Mouse (Mus musculus): ENCODE measurements around the gene Ppfia3. TPM values are rescaled to one million over a fixed set of nuclear protein-coding genes. Genes with fewer than 3 reads are reported as not detected.

Gene Ppfia3
- polyA plus RNA-seq, 1 experiment = not detected

- TF ChIP-seq POLR2A (IDR thresholded peaks at IDR 0.05; ENCODE audit: borderline replicate concordance, control insufficient read depth, low read depth, low read length) (no peak), CTCF (IDR thresholded peaks at IDR 0.05; ENCODE audit: control insufficient read depth, insufficient read depth, low read length) (peak; percentile 56)
- Histone ChIP-seq H3K27ac (ENCODE audit: control insufficient read depth, insufficient read depth, low read depth, low read length, poor library complexity) (no peak overlapping the region), H3K4me3 (replicated peaks; ENCODE audit: control insufficient read depth, low read depth, low read length) (no peak overlapping the region), H3K4me1 (ENCODE audit: control insufficient read depth, insufficient read depth, low read length) (peaks cover 2% of the 10 kb centered on the region; the same call in 1 of the 2 replicates)
- 20% methylated on average over 9 of the region's 9 CpGs for WGBS
These were observed 57.4 kb downstream of the Ppfia3 start for GRCm38 (mm10) chr7:45309455-45309854.

DNA sequence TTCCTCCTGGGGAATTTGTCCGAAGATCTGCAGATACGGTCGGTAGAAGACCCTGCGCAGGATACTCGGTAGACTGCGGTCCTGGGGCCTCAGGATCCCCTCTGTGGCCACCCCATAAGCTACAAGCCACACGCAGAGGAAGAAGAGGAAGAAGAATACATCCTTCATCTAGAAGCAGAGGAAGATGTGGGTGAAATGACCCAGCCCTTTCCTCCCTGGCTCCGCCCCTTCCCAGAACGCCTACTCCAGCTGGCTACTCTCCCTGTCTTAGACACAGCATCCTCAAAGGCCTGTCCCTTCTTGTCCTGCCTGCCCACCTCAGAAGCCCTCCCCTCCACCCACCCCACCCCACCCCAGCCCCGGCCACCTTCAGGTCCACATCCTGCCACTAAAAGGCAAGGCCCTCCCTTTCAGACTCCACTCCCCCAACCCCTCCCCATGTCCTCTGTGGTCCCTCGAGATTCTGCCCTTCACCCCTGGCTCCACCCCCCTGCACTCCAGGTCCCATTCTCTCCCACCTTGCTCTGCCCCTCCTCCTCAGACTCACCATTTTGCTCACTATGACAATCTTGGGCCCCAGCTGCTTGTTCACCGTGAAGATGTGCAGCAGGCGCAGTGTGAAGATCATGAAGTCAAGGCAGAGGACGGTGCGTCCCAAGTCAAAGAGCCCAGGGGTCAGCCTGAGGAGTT, 58.1 kb downstream of the Ppfia3 start:
- WGBS = 26% methylated on average over 15 of the region's 15 CpGs
- H3K27ac ChIP-seq (ENCODE audit: control insufficient read depth, insufficient read depth, low read depth, low read length, poor library complexity) = no peak overlapping the region
- H3K4me3 ChIP-seq (replicated peaks; ENCODE audit: control insufficient read depth, low read depth, low read length) = no peak overlapping the region
- TF ChIP-seq POLR2A (IDR thresholded peaks at IDR 0.05; ENCODE audit: borderline replicate concordance, control insufficient read depth, low read depth, low read length) (no peak), CTCF (IDR thresholded peaks at IDR 0.05; ENCODE audit: control insufficient read depth, insufficient read depth, low read length) (no peak)
- H3K4me1 ChIP-seq (ENCODE audit: control insufficient read depth, insufficient read depth, low read length) = peaks cover 2% of the 10 kb centered on the region; the same call in 1 of the 2 replicates

GRCm38 (mm10) chr7:45305275-45305674, 61.5 kb downstream of the Ppfia3 start:
- peak; percentile 63 for TF ChIP-seq CTCF (IDR thresholded peaks at IDR 0.05; ENCODE audit: control insufficient read depth, insufficient read depth, low read length)
- TF ChIP-seq POLR2A (IDR thresholded peaks at IDR 0.05; ENCODE audit: borderline replicate concordance, control insufficient read depth, low read depth, low read length) = no peak
- Histone ChIP-seq H3K4me3 (replicated peaks; ENCODE audit: control insufficient read depth, low read depth, low read length) (no peak overlapping the region), H3K27ac (ENCODE audit: control insufficient read depth, insufficient read depth, low read depth, low read length, poor library complexity) (no peak overlapping the region), H3K4me1 (ENCODE audit: control insufficient read depth, insufficient read depth, low read length) (peaks cover 2% of the 10 kb centered on the region; the same call in 1 of the 2 replicates)
- 30% methylated on average over 17 of the region's 17 CpGs for WGBS

GRCm38 (mm10) chr7:45304869-45305268, 62.0 kb downstream of the Ppfia3 start:
- WGBS = 45% methylated on average over 12 of the region's 13 CpGs
- peaks cover 2% of the 10 kb centered on the region; the same call in 1 of the 2 replicates for H3K4me1 ChIP-seq (ENCODE audit: control insufficient read depth, insufficient read depth, low read length)
- H3K27ac ChIP-seq (ENCODE audit: control insufficient read depth, insufficient read depth, low read depth, low read length, poor library complexity) = no peak overlapping the region
- no peak overlapping the region for H3K4me3 ChIP-seq (replicated peaks; ENCODE audit: control insufficient read depth, low read depth, low read length)
- TF ChIP-seq POLR2A (IDR thresholded peaks at IDR 0.05; ENCODE audit: borderline replicate concordance, control insufficient read depth, low read depth, low read length) (no peak), CTCF (IDR thresholded peaks at IDR 0.05; ENCODE audit: control insufficient read depth, insufficient read depth, low read length) (no peak)

GRCm38 (mm10) chr7:45302626-45303025, 64.2 kb downstream of the Ppfia3 start:
- WGBS = 86% methylated on average over 8 of the region's 8 CpGs
- no peak overlapping the region for H3K27ac ChIP-seq (ENCODE audit: control insufficient read depth, insufficient read depth, low read depth, low read length, poor library complexity)
- H3K4me1 ChIP-seq (ENCODE audit: control insufficient read depth, insufficient read depth, low read length) = no peaks in the 10 kb centered on the region
- H3K4me3 ChIP-seq (replicated peaks; ENCODE audit: control insufficient read depth, low read depth, low read length) = no peak overlapping the region
- TF ChIP-seq POLR2A (IDR thresholded peaks at IDR 0.05; ENCODE audit: borderline replicate concordance, control insufficient read depth, low read depth, low read length) (no peak), CTCF (IDR thresholded peaks at IDR 0.05; ENCODE audit: control insufficient read depth, insufficient read depth, low read length) (no peak)

GRCm38 (mm10) chr7:45300270-45300669, 66.5 kb downstream of the Ppfia3 start:
- TF ChIP-seq POLR2A (IDR thresholded peaks at IDR 0.05; ENCODE audit: borderline replicate concordance, control insufficient read depth, low read depth, low read length) = no peak
- TF ChIP-seq CTCF (IDR thresholded peaks at IDR 0.05; ENCODE audit: control insufficient read depth, insufficient read depth, low read length) = peak; percentile 48
- WGBS = 24% methylated on average over 6 of the region's 6 CpGs
- no peak overlapping the region for H3K27ac ChIP-seq (ENCODE audit: control insufficient read depth, insufficient read depth, low read depth, low read length, poor library complexity)
- no peak overlapping the region for H3K4me3 ChIP-seq (replicated peaks; ENCODE audit: control insufficient read depth, low read depth, low read length)
- no peaks in the 10 kb centered on the region for H3K4me1 ChIP-seq (ENCODE audit: control insufficient read depth, insufficient read depth, low read length)

GRCm38 (mm10) chr7:45299752-45300151, 67.1 kb downstream of the Ppfia3 start:
- no peak for TF ChIP-seq POLR2A (IDR thresholded peaks at IDR 0.05; ENCODE audit: borderline replicate concordance, control insufficient read depth, low read depth, low read length)
- TF ChIP-seq CTCF (IDR thresholded peaks at IDR 0.05; ENCODE audit: control insufficient read depth, insufficient read depth, low read length) = peak; percentile 87
- no peak overlapping the region for H3K4me3 ChIP-seq (replicated peaks; ENCODE audit: control insufficient read depth, low read depth, low read length)
- no peaks in the 10 kb centered on the region for H3K4me1 ChIP-seq (ENCODE audit: control insufficient read depth, insufficient read depth, low read length)
- H3K27ac ChIP-seq (ENCODE audit: control insufficient read depth, insufficient read depth, low read depth, low read length, poor library complexity) = no peak overlapping the region
- 6% methylated on average over 5 of the region's 5 CpGs for whole genome bisulfite sequencing

GRCm38 (mm10) chr7:45297563-45297962, 69.3 kb downstream of the Ppfia3 start:
- Histone ChIP-seq H3K27ac (ENCODE audit: control insufficient read depth, insufficient read depth, low read depth, low read length, poor library complexity) (no peak overlapping the region), H3K4me3 (replicated peaks; ENCODE audit: control insufficient read depth, low read depth, low read length) (no peak overlapping the region), H3K4me1 (ENCODE audit: control insufficient read depth, insufficient read depth, low read length) (no peaks in the 10 kb centered on the region)
- TF ChIP-seq POLR2A (IDR thresholded peaks at IDR 0.05; ENCODE audit: borderline replicate concordance, control insufficient read depth, low read depth, low read length) (no peak), CTCF (IDR thresholded peaks at IDR 0.05; ENCODE audit: control insufficient read depth, insufficient read depth, low read length) (no peak)
- 70% methylated on average over 3 of the region's 3 CpGs for WGBS

Data from bone marrow, adult 2 months (tissue).